Mouse (Mus musculus): ENCODE data around the gene Pecam1.

- no peak for TF ChIP-seq POLR2A (IDR thresholded peaks at IDR 0.05; ENCODE audit: control insufficient read depth, extremely low read depth, insufficient read depth, low read length, poor library complexity)
- TF ChIP-seq CTCF (IDR thresholded peaks at IDR 0.05; ENCODE audit: borderline replicate concordance, control insufficient read depth, extremely low read depth, insufficient read depth, low read length, poor library complexity) = no peak
Observed at GRCm38 (mm10) chr11:106683345-106683744, 67.1 kb downstream of the Pecam1 start.

Data from thymus, adult 2 months (tissue).